Mouse (Mus musculus): ENCODE measurements around the gene Cd200. TPM values are rescaled to one million over a fixed set of nuclear protein-coding genes. Genes with fewer than 3 reads are reported as not detected.
"Not testable (repeated sequence)": the region's sequence is repeated elsewhere in the genome, so short reads cannot be mapped to it uniquely, and the experiment has no call there.

Gene Cd200
- total and polyA plus RNA-seq, 2 experiments from 2014 or later: 318 to 445 TPM

GRCm38 (mm10) chr16:45357134-45357533, 51.7 kb downstream of the Cd200 start:
- no peaks in the 10 kb centered on the region for H3K4me1 ChIP-seq (ENCODE audit: insufficient read depth)
- no peak overlapping the region for H3K27ac ChIP-seq (ENCODE audit: low read depth, low read length)
- no peaks in the 10 kb centered on the region for H3K9me3 ChIP-seq (ENCODE audit: low read length)
- ATAC-seq: no peak
- no peaks in the 10 kb centered on the region for H3K36me3 ChIP-seq (ENCODE audit: insufficient read depth)
- DNase-seq: no peak
- H3K4me2 ChIP-seq (ENCODE audit: low read depth): no peak overlapping the region
- no peak overlapping the region for H3K9ac ChIP-seq
- 84% methylated on average over 1 of the region's 1 CpGs for WGBS
- no peaks in the 10 kb centered on the region for H3K27me3 ChIP-seq (ENCODE audit: insufficient read depth, low read length)
- TF ChIP-seq CTCF (IDR thresholded peaks at IDR 0.05; ENCODE audit: low read depth): no peak
- no peak overlapping the region for H3K4me3 ChIP-seq (ENCODE audit: low read depth, low read length)

- DNase-seq: peak; percentile 59
- Histone ChIP-seq H3K27me3 (ENCODE audit: insufficient read depth, low read length) (no peaks in the 10 kb centered on the region), H3K4me3 (ENCODE audit: low read depth, low read length) (no peak overlapping the region), H3K9me3 (ENCODE audit: low read length) (no peaks in the 10 kb centered on the region), H3K9ac (no peak overlapping the region), H3K4me2 (ENCODE audit: low read depth) (no peak overlapping the region), H3K27ac (ENCODE audit: low read depth, low read length) (no peak overlapping the region), H3K36me3 (ENCODE audit: insufficient read depth) (no peaks in the 10 kb centered on the region), H3K4me1 (ENCODE audit: insufficient read depth) (no peaks in the 10 kb centered on the region)
- ATAC-seq: no peak
- TF ChIP-seq CTCF (IDR thresholded peaks at IDR 0.05; ENCODE audit: low read depth): no peak
These were observed 56.0 kb downstream of the Cd200 start for GRCm38 (mm10) chr16:45352875-45353274.

- 33% methylated on average over 4 of the region's 4 CpGs for WGBS
- no peaks in the 10 kb centered on the region for H3K27me3 ChIP-seq (ENCODE audit: insufficient read depth, low read length)
- TF ChIP-seq CTCF (IDR thresholded peaks at IDR 0.05; ENCODE audit: low read depth): no peak
These were observed 58.1 kb downstream of the Cd200 start for GRCm38 (mm10) chr16:45350767-45351166.

GRCm38 (mm10) chr16:45349523-45350298, 59.1 kb downstream of the Cd200 start:
- H3K4me3 ChIP-seq (ENCODE audit: low read depth, low read length): no peak overlapping the region
- no peaks in the 10 kb centered on the region for H3K4me1 ChIP-seq (ENCODE audit: insufficient read depth)
- no peaks in the 10 kb centered on the region for H3K9me3 ChIP-seq (ENCODE audit: low read length)
- H3K27me3 ChIP-seq (ENCODE audit: insufficient read depth, low read length): no peaks in the 10 kb centered on the region
- no peak overlapping the region for H3K9ac ChIP-seq
- no peaks in the 10 kb centered on the region for H3K36me3 ChIP-seq (ENCODE audit: insufficient read depth)
- H3K27ac ChIP-seq (ENCODE audit: low read depth, low read length): no peak overlapping the region
- 85% methylated on average over 3 of the region's 3 CpGs for WGBS
- H3K4me2 ChIP-seq (ENCODE audit: low read depth): no peak overlapping the region
- DNase-seq (no peak), ATAC-seq (no peak)
- TF ChIP-seq CTCF (IDR thresholded peaks at IDR 0.05; ENCODE audit: low read depth): no peak

More at GRCm38 (mm10) chr16:45350767-45351166, 58.1 kb downstream of the Cd200 start:
- ATAC-seq (no peak), DNase-seq (no peak)
- no peaks in the 10 kb centered on the region for H3K4me1 ChIP-seq (ENCODE audit: insufficient read depth)
- no peak overlapping the region for H3K4me2 ChIP-seq (ENCODE audit: low read depth)
- no peaks in the 10 kb centered on the region for H3K36me3 ChIP-seq (ENCODE audit: insufficient read depth)
- no peaks in the 10 kb centered on the region for H3K9me3 ChIP-seq (ENCODE audit: low read length)
- H3K27ac ChIP-seq (ENCODE audit: low read depth, low read length): no peak overlapping the region
- no peak overlapping the region for H3K9ac ChIP-seq
- H3K4me3 ChIP-seq (ENCODE audit: low read depth, low read length): no peak overlapping the region

- H3K9ac ChIP-seq; H3K27me3 ChIP-seq (ENCODE audit: insufficient read depth, low read length); ATAC-seq; H3K27ac ChIP-seq (ENCODE audit: low read depth, low read length); DNase-seq; H3K4me3 ChIP-seq (ENCODE audit: low read depth, low read length); H3K4me2 ChIP-seq (ENCODE audit: low read depth); H3K4me1 ChIP-seq (ENCODE audit: insufficient read depth); H3K9me3 ChIP-seq (ENCODE audit: low read length); H3K36me3 ChIP-seq (ENCODE audit: insufficient read depth): not testable (repeated sequence)
- WGBS: 88% methylated on average over 5 of the region's 9 CpGs
These were observed 60.6 kb downstream of the Cd200 start for GRCm38 (mm10) chr16:45348238-45348637.

- Histone ChIP-seq H3K4me2 (ENCODE audit: low read depth) (no peak overlapping the region), H3K36me3 (ENCODE audit: insufficient read depth) (no peaks in the 10 kb centered on the region), H3K27ac (ENCODE audit: low read depth, low read length) (no peak overlapping the region), H3K9me3 (ENCODE audit: low read length) (no peaks in the 10 kb centered on the region), H3K27me3 (ENCODE audit: insufficient read depth, low read length) (no peaks in the 10 kb centered on the region), H3K4me1 (ENCODE audit: insufficient read depth) (no peaks in the 10 kb centered on the region), H3K9ac (no peak overlapping the region), H3K4me3 (ENCODE audit: low read depth, low read length) (no peak overlapping the region)
- DNase-seq: no peak
- no peak for TF ChIP-seq CTCF (IDR thresholded peaks at IDR 0.05; ENCODE audit: low read depth)
- no peak for ATAC-seq
- 90% methylated on average over 5 of the region's 5 CpGs for WGBS
These were observed 61.9 kb downstream of the Cd200 start for GRCm38 (mm10) chr16:45346930-45347387.

- no peaks in the 10 kb centered on the region for H3K9me3 ChIP-seq (ENCODE audit: low read length)
- TF ChIP-seq CTCF (IDR thresholded peaks at IDR 0.05; ENCODE audit: low read depth): no peak
- no peak overlapping the region for H3K4me2 ChIP-seq (ENCODE audit: low read depth)
- 94% methylated on average over 2 of the region's 2 CpGs for WGBS
- H3K27ac ChIP-seq (ENCODE audit: low read depth, low read length): no peak overlapping the region
- no peaks in the 10 kb centered on the region for H3K4me1 ChIP-seq (ENCODE audit: insufficient read depth)
- H3K9ac ChIP-seq: no peak overlapping the region
- DNase-seq: no peak
- H3K4me3 ChIP-seq (ENCODE audit: low read depth, low read length): no peak overlapping the region
- ATAC-seq: no peak
- no peaks in the 10 kb centered on the region for H3K27me3 ChIP-seq (ENCODE audit: insufficient read depth, low read length)
- no peaks in the 10 kb centered on the region for H3K36me3 ChIP-seq (ENCODE audit: insufficient read depth)
These were observed 62.5 kb downstream of the Cd200 start for GRCm38 (mm10) chr16:45346367-45346766.
